ENCODE assay signal across 23 mouse cellular contexts in the genomic region with DNA sequence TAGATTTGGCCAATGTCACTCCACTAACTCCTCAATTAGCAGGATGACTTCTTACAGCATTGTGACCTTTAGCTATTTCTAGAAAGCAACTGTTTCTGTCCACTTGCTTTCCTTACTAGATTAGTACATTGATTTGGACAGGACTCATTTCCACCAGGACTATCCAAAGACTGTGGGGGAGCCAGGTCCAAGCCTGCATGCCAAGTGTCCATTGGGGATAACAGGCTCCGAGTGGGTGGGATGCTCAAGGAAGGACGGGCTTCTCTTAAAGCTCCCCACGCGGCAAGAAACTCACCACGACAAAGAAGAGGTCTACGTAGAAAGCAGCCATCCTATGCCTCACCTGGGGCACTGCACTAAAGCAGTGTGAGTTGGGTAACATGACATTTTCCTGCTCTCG.
DNase-seq lines count a peak whose midpoint lies in the region; ATAC-seq and TF ChIP-seq lines count a peak whose summit lies in the region.
"Had no signal": no experiment of that assay in that cellular context is flagged by ENCODE, and none has a peak within 500 bp of the region (broad histone marks: within the 10 kb centered on the region; RNA-seq: fewer than 3 reads in every experiment).

No protein-coding gene starts in this region.

- H3K36me3 ChIP-seq in liver, embryonic 13.5 days: peaks cover 8% of the 10 kb centered on the region
- peaks cover 7% of the 10 kb centered on the region for H3K36me3 ChIP-seq in liver, postnatal 0 days (replicated peaks; ENCODE audit: insufficient read depth, low read length)

- peak; percentile 41 to 46 for DNase-seq in cerebellum, postnatal 10 days
- peak; percentile 79 for DNase-seq in heart, adult 11 months
- no peak for DNase-seq in heart, postnatal 10 days
- DNase-seq in liver, embryonic 13.5 days: no peak
- DNase-seq in liver, postnatal 0 days: no peak
- DNase-seq: adrenal gland, adult 8-10 months; adrenal gland, postnatal 36 days; B cell, adult 2 months; cerebellum, adult 11-12 months; cerebellum, postnatal 36 days; forebrain, postnatal 0 days; gastrocnemius, postnatal 36 days; heart, adult 18-20 months; heart, postnatal 14 days had no signal

- H3K4me1 ChIP-seq in liver, embryonic 13.5 days (replicated peaks): peaks cover 19% of the 10 kb centered on the region
- no peaks in the 10 kb centered on the region for H3K4me1 ChIP-seq in liver, postnatal 0 days (ENCODE audit: insufficient read depth)
- H3K4me1 ChIP-seq: forebrain, embryonic 13.5 days; heart, embryonic 10.5 days had no signal

- H3K9ac ChIP-seq in liver, embryonic 13.5 days: no peak overlapping the region
- H3K9ac ChIP-seq in liver, postnatal 0 days (replicated peaks): no peak overlapping the region
- H3K9ac ChIP-seq: embryonic facial prominence, embryonic 13.5 days; forebrain, embryonic 13.5 days; forebrain, postnatal 0 days; hindbrain, embryonic 14.5 days had no signal

- 80% methylated on average over 7 of the region's 7 CpGs for WGBS in liver, embryonic 13.5 days (ENCODE audit: insufficient replicate concordance)
- 94% methylated on average over 7 of the region's 7 CpGs for WGBS in liver, postnatal 0 days (ENCODE audit: insufficient replicate concordance)

- no peak overlapping the region for H3K4me2 ChIP-seq in liver, embryonic 13.5 days
- no peak overlapping the region for H3K4me2 ChIP-seq in liver, postnatal 0 days (ENCODE audit: low read depth, low read length)
- H3K4me2 ChIP-seq: embryonic facial prominence, embryonic 13.5 days; forebrain, embryonic 13.5 days; hindbrain, embryonic 14.5 days had no signal

- H3K4me3 ChIP-seq in liver, embryonic 13.5 days (replicated peaks): no peak overlapping the region
- H3K4me3 ChIP-seq in liver, postnatal 0 days (ENCODE audit: low read depth, low read length): no peak overlapping the region
- H3K4me3 ChIP-seq: embryonic facial prominence, embryonic 13.5 days; forebrain, embryonic 13.5 days; heart, embryonic 10.5 days had no signal

- no peaks in the 10 kb centered on the region for H3K9me3 ChIP-seq in liver, embryonic 13.5 days (replicated peaks)
- H3K9me3 ChIP-seq in liver, postnatal 0 days (ENCODE audit: low read length): no peaks in the 10 kb centered on the region
- H3K9me3 ChIP-seq: embryonic facial prominence, embryonic 13.5 days; forebrain, embryonic 13.5 days; G1E; heart, embryonic 10.5 days had no signal

- no peak for TF ChIP-seq CTCF in liver, postnatal 0 days (IDR thresholded peaks at IDR 0.05; ENCODE audit: low read depth)

- H3K27me3 ChIP-seq in liver, embryonic 13.5 days: no peaks in the 10 kb centered on the region
- no peaks in the 10 kb centered on the region for H3K27me3 ChIP-seq in liver, postnatal 0 days (ENCODE audit: insufficient read depth, low read length)
- H3K27me3 ChIP-seq: embryonic facial prominence, embryonic 13.5 days; forebrain, embryonic 13.5 days had no signal

- ATAC-seq in cerebellum, adult (ENCODE audit: insufficient number of reproducible peaks, low FRiP score, low TSS enrichment): no peak
- no peak for ATAC-seq in liver, embryonic 13.5 days (ENCODE audit: low read depth)
- ATAC-seq in liver, postnatal 0 days: no peak
- no peak for ATAC-seq in erythroblast, adult 5-6 weeks (replicated peaks; ENCODE audit: low FRiP score, poor library complexity, severe bottlenecking)
- ATAC-seq: CD4-positive, CD25-positive, alpha-beta regulatory T cell, adult 4 months; forebrain, embryonic 13.5 days; forebrain, postnatal 0 days; intestine, postnatal 0 days had no signal

- intact Hi-C loops in heart, postnatal 10 days (cut with DNase I): no loop called here

- H3K27ac ChIP-seq in liver, embryonic 13.5 days: peak overlapping the region; percentile 63
- H3K27ac ChIP-seq in liver, postnatal 0 days (ENCODE audit: low read depth): no peak overlapping the region
- H3K27ac ChIP-seq: embryonic facial prominence, embryonic 13.5 days; forebrain, embryonic 13.5 days; heart, embryonic 10.5 days; hindbrain, embryonic 14.5 days had no signal

- TF ChIP-seq EP300 in liver, postnatal 0 days (IDR thresholded peaks at IDR 0.05; ENCODE audit: low read depth): no peak

Comparison
In these comparisons a context has a peak if more than half of its experiments do, and no peak if none do; other contexts are left out.
1. DNase-seq: peak in cerebellum, postnatal 10 days (2 of 2) and heart, adult 11 months (single experiment); none in heart, postnatal 10 days (0 of 2), liver, embryonic 13.5 days (single experiment) and liver, postnatal 0 days (single experiment).